Mouse (Mus musculus): ENCODE measurements around the gene Gm11985.

DNA sequence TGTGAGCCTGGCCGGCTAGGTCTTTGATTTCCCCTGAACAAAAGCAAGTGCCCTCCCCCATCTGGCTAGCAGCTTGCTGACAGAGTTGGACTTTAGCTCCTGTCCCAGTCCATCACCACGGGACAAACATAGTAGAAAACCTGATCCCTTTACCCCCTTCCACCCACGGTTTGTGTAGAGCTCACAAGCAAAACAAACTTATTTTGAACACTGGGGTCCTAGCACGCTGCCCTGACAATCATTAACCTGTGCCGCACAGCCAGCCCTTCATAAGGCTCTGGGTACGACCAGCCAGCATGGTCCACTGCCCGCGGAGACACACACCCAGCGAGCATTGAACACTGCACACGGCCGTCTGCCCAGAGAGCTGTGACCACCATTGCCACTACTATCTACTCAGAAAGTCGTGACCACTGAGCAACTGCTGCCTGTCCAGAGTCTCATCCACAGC, 9.1 kb upstream of the Gm11985 start, which contains the start of gene Igfbp1:
- TF ChIP-seq GATA1 (IDR thresholded peaks at IDR 0.05; ENCODE audit: low read length) (no peak), TAL1 (IDR thresholded peaks at IDR 0.05; ENCODE audit: low read length) (no peak)
